Mouse (Mus musculus) liver, embryonic 14.5 days (tissue): ENCODE data around the gene Nudt12.

Experiments
- CTCF ChIP-seq: IDR thresholded peaks from 2 replicates; pipeline ENCODE4 v1.5.1; 2016; ENCODE audit warnings: antibody characterized with exemption, low read depth, control low read depth
- EP300 ChIP-seq: IDR thresholded peaks from 2 replicates; pipeline ENCODE4 v1.6.1; 2016; ENCODE audit warnings: antibody characterized with exemption, low read depth

DNA sequence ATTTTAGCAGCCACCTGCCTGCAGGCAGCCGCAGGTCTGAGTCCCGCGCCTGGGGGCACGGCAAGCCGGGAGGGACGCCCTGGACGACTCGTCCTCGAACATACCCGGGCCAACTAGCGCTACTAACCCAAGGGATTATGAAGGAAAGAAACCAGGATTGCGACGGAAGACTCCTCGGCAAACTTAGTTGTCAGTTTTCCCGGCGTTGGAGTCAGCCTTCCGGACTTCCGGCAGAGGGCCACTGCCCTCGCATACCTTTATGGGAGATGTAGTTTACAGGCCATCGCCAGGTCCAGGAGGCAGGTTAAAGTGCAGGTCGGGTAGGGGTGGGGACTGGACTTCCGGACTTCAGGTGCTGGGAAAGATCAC is at the start of gene Nudt12:
- TF ChIP-seq CTCF (peak; percentile 38), EP300 (no peak)
